Mouse (Mus musculus): ENCODE measurements around the gene Homez. TPM values are rescaled to one million over a fixed set of nuclear protein-coding genes. Genes with fewer than 3 reads are reported as not detected.

Gene Homez
- polyA plus RNA-seq, 1 experiment from 2014 or later: 4.1 TPM

GRCm38 (mm10) chr14:54813991-54814390 lies 56.8 kb downstream of the Homez start, which contains the start of gene Rnf212b:
TSS of gene Rnf212b (plus strand) at chr14:54814141.
- peaks cover 8% of the 10 kb centered on the region for H3K4me1 ChIP-seq
- ATAC-seq: no peak
- H3K9ac ChIP-seq: no peak within 1 kb of the TSS
- H3K4me3 ChIP-seq: no peak within 1 kb of the TSS
- no peaks in the 10 kb centered on the region for H3K9me3 ChIP-seq (replicated peaks)
- H3K4me2 ChIP-seq: no peak within 1 kb of the TSS
- no peaks in the 10 kb centered on the region for H3K36me3 ChIP-seq
- no peaks in the 10 kb centered on the region for H3K27me3 ChIP-seq (replicated peaks)
- no peak within 1 kb of the TSS for H3K27ac ChIP-seq
- 75% methylated on average over 29 of the region's 29 CpGs for WGBS (ENCODE audit: insufficient replicate concordance)

GRCm38 (mm10) chr14:54809668-54810033 lies 61.1 kb downstream of the Homez start:
- H3K4me3 ChIP-seq: no peak overlapping the region
- H3K9me3 ChIP-seq (replicated peaks): no peaks in the 10 kb centered on the region
- peaks cover 8% of the 10 kb centered on the region for H3K4me1 ChIP-seq
- 0 out of 2 replicates have a peak, but pooled peaks cover 2% of the 10 kb centered on the region for H3K27me3 ChIP-seq (replicated peaks)
- no peak overlapping the region for H3K4me2 ChIP-seq
- H3K9ac ChIP-seq: no peak overlapping the region
- H3K36me3 ChIP-seq: no peaks in the 10 kb centered on the region
- 38% methylated on average over 3 of the region's 3 CpGs for whole genome bisulfite sequencing (ENCODE audit: insufficient replicate concordance)
- no peak overlapping the region for H3K27ac ChIP-seq
- no peak for ATAC-seq

- H3K9ac ChIP-seq: no peak overlapping the region
- H3K4me2 ChIP-seq: no peak overlapping the region
- H3K4me3 ChIP-seq: no peak overlapping the region
- 0 out of 2 replicates have a peak, but pooled peaks cover 3% of the 10 kb centered on the region for H3K27me3 ChIP-seq (replicated peaks)
- no peaks in the 10 kb centered on the region for H3K36me3 ChIP-seq
- WGBS (ENCODE audit: insufficient replicate concordance): 22% methylated on average over 4 of the region's 4 CpGs
- ATAC-seq: no peak
- peaks cover 8% of the 10 kb centered on the region for H3K4me1 ChIP-seq
- H3K9me3 ChIP-seq (replicated peaks): no peaks in the 10 kb centered on the region
- no peak overlapping the region for H3K27ac ChIP-seq
Observed at GRCm38 (mm10) chr14:54808718-54809667, 61.8 kb downstream of the Homez start.

GRCm38 (mm10) chr14:54806124-54806523 lies 64.6 kb downstream of the Homez start:
- no peak overlapping the region for H3K4me2 ChIP-seq
- H3K9ac ChIP-seq: no peak overlapping the region
- ATAC-seq: no peak
- no peaks in the 10 kb centered on the region for H3K9me3 ChIP-seq (replicated peaks)
- no peaks in the 10 kb centered on the region for H3K36me3 ChIP-seq
- H3K27me3 ChIP-seq (replicated peaks): 0 out of 2 replicates have a peak, but pooled peaks cover 3% of the 10 kb centered on the region
- peaks cover 8% of the 10 kb centered on the region for H3K4me1 ChIP-seq
- H3K27ac ChIP-seq: no peak overlapping the region
- no peak overlapping the region for H3K4me3 ChIP-seq
- WGBS (ENCODE audit: insufficient replicate concordance): 68% methylated on average over 4 of the region's 4 CpGs

Other genes starting within 250 kb of the Homez start
- not detected in 2 replicates for gene Psmb11, start 249.5 kb downstream of the Homez start, polyA plus RNA-seq (2016; fragmentation: Nextera tagmentation; extraction: Ambion mirVana)
- not detected in 2 replicates for gene Gm17606, start 230.0 kb downstream of the Homez start, polyA plus RNA-seq (2016; fragmentation: Nextera tagmentation; extraction: Ambion mirVana)
- 0.61 and 1.0 TPM in 2 replicates for gene Cdh24, start 229.6 kb downstream of the Homez start, polyA plus RNA-seq (2016; fragmentation: Nextera tagmentation; extraction: Ambion mirVana)
- 51.6 and 53.9 TPM in 2 replicates for gene 1700123O20Rik, start 184.7 kb downstream of the Homez start, polyA plus RNA-seq (2016; fragmentation: Nextera tagmentation; extraction: Ambion mirVana)
- gene Acin1, start 184.0 kb downstream of the Homez start, polyA plus RNA-seq (2016; fragmentation: Nextera tagmentation; extraction: Ambion mirVana): 74.1 and 76.0 TPM in 2 replicates
- 0.05 TPM in 1 of 2 replicates, not detected in the other for gene Gm29776, start 172.1 kb downstream of the Homez start, polyA plus RNA-seq (2016; fragmentation: Nextera tagmentation; extraction: Ambion mirVana)
- 3.3 and 3.7 TPM in 2 replicates for gene Cebpe, start 158.8 kb downstream of the Homez start, polyA plus RNA-seq (2016; fragmentation: Nextera tagmentation; extraction: Ambion mirVana)
- 2.8 and 3.4 TPM in 2 replicates for gene Slc7a8, start 89.0 kb downstream of the Homez start, polyA plus RNA-seq (2016; fragmentation: Nextera tagmentation; extraction: Ambion mirVana)
- gene Rnf212b, start 56.8 kb downstream of the Homez start, polyA plus RNA-seq (2016; fragmentation: Nextera tagmentation; extraction: Ambion mirVana): not detected in 2 replicates
- 0.80 and 0.83 TPM in 2 replicates for gene Ppp1r3e, start 6.6 kb upstream of the Homez start, polyA plus RNA-seq (2016; fragmentation: Nextera tagmentation; extraction: Ambion mirVana)
- 0.83 and 1.2 TPM in 2 replicates for gene Bcl2l2, start 12.4 kb upstream of the Homez start, polyA plus RNA-seq (2016; fragmentation: Nextera tagmentation; extraction: Ambion mirVana)
- gene Gm20521, start 12.5 kb upstream of the Homez start, polyA plus RNA-seq (2016; fragmentation: Nextera tagmentation; extraction: Ambion mirVana): 0.14 TPM in 1 of 2 replicates, not detected in the other
- 97.0 and 97.9 TPM in 2 replicates for gene Pabpn1, start 21.5 kb upstream of the Homez start, polyA plus RNA-seq (2016; fragmentation: Nextera tagmentation; extraction: Ambion mirVana)
- 5.9 and 6.0 TPM in 2 replicates for gene Slc22a17, start 42.2 kb upstream of the Homez start, polyA plus RNA-seq (2016; fragmentation: Nextera tagmentation; extraction: Ambion mirVana)
- gene Efs, start 55.2 kb upstream of the Homez start, polyA plus RNA-seq (2016; fragmentation: Nextera tagmentation; extraction: Ambion mirVana): 1.5 and 2.0 TPM in 2 replicates
- gene Il25, start 61.7 kb upstream of the Homez start, polyA plus RNA-seq (2016; fragmentation: Nextera tagmentation; extraction: Ambion mirVana): not detected in 2 replicates
- not detected in 2 replicates for gene Cmtm5, start 65.3 kb upstream of the Homez start, polyA plus RNA-seq (2016; fragmentation: Nextera tagmentation; extraction: Ambion mirVana)
- gene Myh6, start 96.0 kb upstream of the Homez start, polyA plus RNA-seq (2016; fragmentation: Nextera tagmentation; extraction: Ambion mirVana): 0.77 and 1.2 TPM in 2 replicates
- not detected in 2 replicates for gene Gm17428, start 106.0 kb upstream of the Homez start, polyA plus RNA-seq (2016; fragmentation: Nextera tagmentation; extraction: Ambion mirVana)
- 0.82 and 2.4 TPM in 2 replicates for gene Myh7, start 123.7 kb upstream of the Homez start, polyA plus RNA-seq (2016; fragmentation: Nextera tagmentation; extraction: Ambion mirVana)
- gene Ngdn, start 144.5 kb upstream of the Homez start, polyA plus RNA-seq (2016; fragmentation: Nextera tagmentation; extraction: Ambion mirVana): 55.6 and 57.5 TPM in 2 replicates
- gene Zfhx2, start 221.4 kb upstream of the Homez start, polyA plus RNA-seq (2016; fragmentation: Nextera tagmentation; extraction: Ambion mirVana): 2.4 and 2.5 TPM in 2 replicates
- 6.9 TPM in 2 replicates for gene Thtpa, start 223.8 kb upstream of the Homez start, polyA plus RNA-seq (2016; fragmentation: Nextera tagmentation; extraction: Ambion mirVana)
- gene Ap1g2, start 235.6 kb upstream of the Homez start, polyA plus RNA-seq (2016; fragmentation: Nextera tagmentation; extraction: Ambion mirVana): 34.0 and 34.5 TPM in 2 replicates
- 0.15 and 0.18 TPM in 2 replicates for gene Jph4, start 246.0 kb upstream of the Homez start, polyA plus RNA-seq (2016; fragmentation: Nextera tagmentation; extraction: Ambion mirVana)